Mouse (Mus musculus) mesoderm, embryonic 11.5 days (tissue): ENCODE results near the gene Cav1.

Source experiments
- DNase-seq: peaks from one replicate; pipeline ENCODE4 v3.0.0-alpha.2; 2012; ENCODE audit warnings: low read depth, low spot score

Cav1 gene

GRCm38 (mm10) chr6:17305954-17306601 lies at the start of gene Cav1:
Gene Cav1, plus strand, starts transcription at chr6:17306335.
- peak; percentile 70 for DNase-seq

DNA sequence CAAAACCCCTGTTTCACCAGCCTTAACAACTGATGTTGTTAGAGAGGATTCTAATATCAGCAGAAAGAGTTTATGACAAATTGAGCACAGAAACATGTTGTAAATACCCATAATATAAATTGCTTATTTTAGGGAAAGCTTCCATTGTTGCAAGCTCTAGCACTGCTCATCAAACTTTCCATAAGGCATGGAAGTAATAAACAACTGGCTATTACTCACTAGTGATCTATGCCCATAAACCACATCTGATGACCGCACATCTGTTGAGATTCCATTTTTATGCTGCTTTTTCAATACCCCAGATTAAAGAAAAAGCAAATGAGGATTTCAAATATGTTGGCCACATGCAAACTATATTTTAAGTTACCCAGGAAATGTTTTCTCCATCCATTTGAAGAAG lies 48.0 kb upstream of the Cav1 start:
- no peak for DNase-seq

DNA sequence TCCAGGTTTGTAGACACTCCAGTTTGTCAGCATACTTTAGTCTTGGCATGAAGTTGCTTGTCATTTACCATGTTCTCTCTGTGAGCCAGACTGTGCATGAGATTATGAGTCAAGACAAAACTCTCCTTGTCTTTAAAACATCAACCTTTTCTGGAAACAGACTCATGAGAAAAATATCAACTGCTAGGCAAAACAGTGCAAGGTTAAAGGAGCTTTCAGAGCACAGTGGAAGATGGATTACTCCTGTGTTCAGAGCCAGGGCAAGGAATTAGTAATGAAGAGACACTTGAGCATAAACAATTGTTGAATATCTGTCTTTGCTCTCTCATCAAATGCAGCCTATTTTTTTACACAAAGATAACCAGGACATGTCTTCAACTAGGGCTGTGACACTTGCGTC lies 47.2 kb upstream of the Cav1 start:
- DNase-seq: no peak

DNA sequence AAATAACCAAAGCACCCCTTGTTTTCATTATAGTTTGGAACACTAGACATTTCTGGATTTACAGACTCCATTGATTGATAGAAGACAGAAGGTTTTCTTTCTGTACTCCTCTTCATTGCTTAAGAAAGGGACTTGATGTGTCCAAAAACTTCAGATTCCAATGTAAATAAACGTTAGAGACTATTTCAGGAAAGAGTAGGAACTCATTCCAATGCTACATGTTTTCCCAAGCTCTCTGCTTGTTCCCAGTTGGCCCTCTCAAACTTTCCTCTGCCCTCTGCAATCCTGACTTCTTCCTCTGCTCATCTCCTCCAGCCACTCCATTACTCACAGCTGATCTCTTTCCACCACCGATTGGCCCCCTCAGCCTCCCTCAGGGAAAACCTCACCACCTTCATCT lies 43.3 kb upstream of the Cav1 start:
- no peak for DNase-seq

DNA sequence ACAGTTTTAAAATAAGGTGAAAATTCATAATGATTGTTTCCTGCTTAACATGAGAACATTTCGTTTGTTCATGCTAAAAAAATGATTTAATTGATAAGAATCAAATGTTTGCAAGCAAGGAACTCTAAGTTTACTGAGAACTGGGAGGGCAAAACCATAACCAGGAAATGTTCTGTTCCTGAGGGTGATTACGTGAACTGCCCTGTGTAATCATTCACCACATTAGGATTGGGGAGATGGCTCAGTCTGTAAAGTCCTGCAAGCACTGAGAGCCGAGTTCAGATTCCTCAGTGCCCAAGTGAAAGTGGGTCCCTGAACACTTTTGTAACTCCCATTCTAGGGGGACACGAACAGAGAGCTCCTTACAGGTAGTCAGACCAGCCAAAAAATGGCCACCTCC lies 41.1 kb upstream of the Cav1 start:
- DNase-seq: no peak

DNA sequence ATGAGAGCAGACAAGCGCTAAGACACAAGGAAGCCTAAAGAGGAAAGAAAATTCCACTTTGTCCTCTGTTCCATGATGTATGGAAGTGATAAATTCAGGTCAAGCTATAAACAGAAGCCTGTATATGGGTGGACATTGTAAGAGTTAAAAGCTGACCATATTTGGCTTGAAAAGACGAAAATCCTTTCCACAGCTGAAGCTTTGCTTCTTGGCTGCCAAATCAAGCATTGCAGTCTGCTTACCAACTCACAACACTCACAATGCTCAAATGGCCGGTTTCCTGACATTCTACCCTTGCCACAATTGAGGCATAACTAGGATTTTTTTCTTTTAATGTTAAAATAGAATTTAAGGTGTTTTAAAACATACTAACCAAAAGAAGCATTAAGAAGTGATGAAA lies 39.7 kb upstream of the Cav1 start:
- no peak for DNase-seq

DNA sequence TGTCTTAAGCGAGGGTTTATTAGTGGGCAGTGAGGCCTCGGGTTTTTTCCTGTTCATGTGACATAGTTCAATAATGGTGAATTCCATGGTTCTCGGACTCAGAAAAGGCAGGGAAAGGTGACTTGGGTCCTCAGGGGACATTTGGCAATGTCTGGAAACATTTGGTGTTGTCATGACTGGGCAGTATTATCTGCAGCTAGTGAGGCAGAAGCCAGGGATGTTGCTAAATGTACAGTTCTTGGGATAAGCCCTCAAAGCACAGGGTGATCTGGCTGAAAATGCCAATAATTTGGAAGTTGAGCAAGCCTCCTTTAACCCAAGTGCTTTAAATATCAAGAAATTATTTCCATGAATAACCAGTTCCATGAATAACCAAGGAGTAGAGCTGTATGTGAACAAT lies 27.8 kb upstream of the Cav1 start:
- no peak for DNase-seq

GRCm38 (mm10) chr6:17280939-17281756 lies 25.0 kb upstream of the Cav1 start, which contains the start of gene Cav2:
Gene Cav2, plus strand, starts transcription at chr6:17281185.
- DNase-seq: peak; percentile 37

- DNase-seq: peak; percentile 5
These were observed 24.4 kb upstream of the Cav1 start for GRCm38 (mm10) chr6:17281757-17282092.

GRCm38 (mm10) chr6:17282159-17282558 lies 24.0 kb upstream of the Cav1 start:
- DNase-seq: no peak

DNA sequence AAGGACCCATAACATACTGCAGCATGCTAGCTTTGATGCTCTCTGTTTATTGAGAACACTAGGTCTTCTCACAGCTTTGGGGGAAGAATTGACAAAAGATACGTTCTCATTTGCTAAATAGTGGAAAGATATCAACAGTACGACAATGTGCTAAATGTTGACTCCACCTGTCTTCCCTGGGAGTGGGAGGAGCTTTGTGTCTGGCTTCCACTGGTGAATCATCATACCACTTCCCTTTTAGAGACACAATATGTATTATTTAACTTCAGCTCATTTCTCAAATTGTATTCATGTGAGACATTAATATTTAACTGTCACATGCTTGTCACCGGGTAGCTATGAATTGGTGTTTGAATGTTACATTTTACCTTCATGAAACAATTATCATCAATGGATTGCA lies 22.3 kb upstream of the Cav1 start:
- no peak for DNase-seq

DNA sequence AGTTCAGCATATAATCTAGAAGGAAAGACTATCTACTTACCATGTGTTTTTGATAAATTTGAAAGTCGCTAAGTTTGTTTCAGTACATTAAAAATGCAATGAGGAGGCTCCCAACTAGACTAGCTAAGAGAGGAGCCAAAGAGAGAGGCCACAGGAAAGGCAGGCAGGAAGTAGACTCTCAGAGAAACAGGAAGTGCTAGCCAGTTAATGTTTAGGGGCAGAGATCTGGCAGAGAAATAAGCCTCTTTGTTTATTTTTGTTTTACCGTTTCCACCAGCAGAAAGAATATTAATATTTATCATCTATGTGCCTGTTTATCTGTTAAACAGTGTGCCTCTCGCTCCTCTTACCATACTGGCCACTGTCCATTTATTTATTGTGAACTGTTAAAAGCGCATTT lies 19.8 kb upstream of the Cav1 start:
- no peak for DNase-seq

DNA sequence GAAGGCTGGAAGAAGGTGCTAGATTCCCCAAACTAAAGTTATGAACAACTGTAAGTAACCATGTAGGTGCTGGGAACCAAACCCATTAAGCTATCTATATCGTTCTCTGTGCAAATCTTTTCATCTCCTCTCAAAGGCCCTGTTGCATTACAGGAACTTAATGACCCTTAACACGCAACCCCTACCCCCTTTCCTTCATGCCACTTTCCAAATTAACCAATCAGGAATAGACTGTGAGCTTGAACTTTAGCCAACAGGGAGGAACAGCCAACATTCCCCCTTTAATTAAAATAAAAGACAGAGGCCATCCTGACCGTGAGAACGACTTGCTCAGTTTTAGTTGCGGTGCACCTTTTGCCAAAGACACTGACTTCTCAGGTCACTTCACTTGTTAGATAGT lies 11.0 kb upstream of the Cav1 start:
- DNase-seq: no peak

DNA sequence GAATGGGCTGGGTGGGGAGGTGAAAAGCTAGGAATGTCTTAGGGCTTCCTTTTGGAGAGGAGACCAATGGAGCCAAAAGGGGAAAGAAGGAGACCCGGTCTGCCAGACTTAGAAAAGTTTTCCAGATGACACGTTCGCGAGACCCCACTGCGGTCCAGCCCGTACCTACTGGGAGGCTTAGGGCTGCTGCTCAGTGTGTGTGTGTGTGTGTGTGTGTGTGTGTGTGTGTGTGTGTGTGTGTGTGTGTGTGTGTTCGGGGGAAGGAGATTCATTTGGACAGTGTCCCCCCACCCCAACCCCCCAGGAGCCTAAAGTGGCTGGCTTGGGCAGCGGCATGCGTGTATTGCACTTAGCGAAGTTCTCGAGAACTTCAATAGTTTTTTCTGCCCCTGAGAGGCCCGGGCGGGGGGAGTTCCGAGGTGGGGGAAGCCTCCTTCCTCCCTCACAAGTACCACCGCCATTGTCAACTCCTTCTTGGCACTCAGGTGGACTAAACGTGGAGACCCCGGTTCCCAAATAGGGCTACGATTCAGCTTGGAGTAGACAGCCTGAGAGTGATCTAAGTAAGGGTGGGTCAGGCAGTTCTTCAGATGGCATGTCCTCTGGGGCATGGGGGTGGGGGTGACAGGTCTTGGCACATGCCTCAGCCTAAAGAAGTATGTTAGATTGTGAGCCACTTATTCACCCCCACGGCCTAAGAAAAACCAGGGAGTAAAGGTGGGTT lies 629 bp downstream of the Cav1 start:
- DNase-seq: no peak

DNA sequence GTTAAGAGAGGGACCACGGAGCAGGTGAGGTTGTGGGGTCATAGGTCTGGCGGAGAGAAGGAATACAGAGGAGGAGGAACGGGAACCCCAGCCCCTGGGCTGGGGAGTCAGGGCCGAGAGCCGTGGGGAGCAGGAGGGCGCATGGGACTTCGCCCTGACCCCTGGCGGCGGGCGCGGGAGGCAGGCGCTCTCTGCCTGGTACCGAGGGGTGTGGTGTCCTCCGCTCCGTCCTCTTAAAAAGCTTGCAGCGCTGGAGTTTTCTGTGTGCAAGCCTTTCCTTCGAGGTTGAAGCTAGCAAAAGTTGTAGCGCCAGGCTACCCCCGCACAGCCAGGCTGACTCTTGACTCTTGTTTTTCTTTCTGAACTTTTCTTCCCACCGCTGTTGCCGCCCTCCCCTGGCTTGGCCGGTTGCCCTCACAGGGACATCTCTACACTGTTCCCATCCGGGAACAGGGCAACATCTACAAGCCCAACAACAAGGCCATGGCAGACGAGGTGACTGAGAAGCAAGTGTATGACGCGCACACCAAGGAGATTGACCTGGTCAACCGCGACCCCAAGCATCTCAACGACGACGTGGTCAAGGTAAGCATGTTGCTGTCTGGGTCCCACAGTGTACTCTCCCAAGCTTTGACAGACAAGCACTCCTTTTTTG lies 1.5 kb downstream of the Cav1 start:
- peak; percentile 69 for DNase-seq

GRCm38 (mm10) chr6:17308661-17309060 lies 2.5 kb downstream of the Cav1 start:
- DNase-seq: no peak

- DNase-seq: no peak
These were observed 3.1 kb downstream of the Cav1 start for GRCm38 (mm10) chr6:17309260-17309659.

DNA sequence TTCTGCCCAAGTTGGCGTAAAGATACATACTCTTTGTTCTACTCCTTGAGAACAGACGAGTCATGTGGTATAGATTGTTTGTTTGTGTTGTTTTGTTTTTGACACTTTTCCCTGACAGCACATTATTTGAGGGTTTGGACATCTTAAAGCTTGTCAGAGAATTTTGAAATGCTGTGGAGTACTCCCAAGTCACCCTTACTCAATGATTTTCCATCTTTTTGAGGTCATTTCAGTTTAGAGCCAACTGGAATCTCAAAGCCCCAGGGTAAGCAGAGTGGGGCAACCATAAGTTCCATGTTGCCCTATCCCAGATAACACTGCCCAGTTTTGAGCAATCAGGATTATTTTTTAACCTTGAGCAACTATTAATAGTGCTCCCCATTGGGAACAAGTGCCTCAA lies 8.1 kb downstream of the Cav1 start:
- no peak for DNase-seq

DNA sequence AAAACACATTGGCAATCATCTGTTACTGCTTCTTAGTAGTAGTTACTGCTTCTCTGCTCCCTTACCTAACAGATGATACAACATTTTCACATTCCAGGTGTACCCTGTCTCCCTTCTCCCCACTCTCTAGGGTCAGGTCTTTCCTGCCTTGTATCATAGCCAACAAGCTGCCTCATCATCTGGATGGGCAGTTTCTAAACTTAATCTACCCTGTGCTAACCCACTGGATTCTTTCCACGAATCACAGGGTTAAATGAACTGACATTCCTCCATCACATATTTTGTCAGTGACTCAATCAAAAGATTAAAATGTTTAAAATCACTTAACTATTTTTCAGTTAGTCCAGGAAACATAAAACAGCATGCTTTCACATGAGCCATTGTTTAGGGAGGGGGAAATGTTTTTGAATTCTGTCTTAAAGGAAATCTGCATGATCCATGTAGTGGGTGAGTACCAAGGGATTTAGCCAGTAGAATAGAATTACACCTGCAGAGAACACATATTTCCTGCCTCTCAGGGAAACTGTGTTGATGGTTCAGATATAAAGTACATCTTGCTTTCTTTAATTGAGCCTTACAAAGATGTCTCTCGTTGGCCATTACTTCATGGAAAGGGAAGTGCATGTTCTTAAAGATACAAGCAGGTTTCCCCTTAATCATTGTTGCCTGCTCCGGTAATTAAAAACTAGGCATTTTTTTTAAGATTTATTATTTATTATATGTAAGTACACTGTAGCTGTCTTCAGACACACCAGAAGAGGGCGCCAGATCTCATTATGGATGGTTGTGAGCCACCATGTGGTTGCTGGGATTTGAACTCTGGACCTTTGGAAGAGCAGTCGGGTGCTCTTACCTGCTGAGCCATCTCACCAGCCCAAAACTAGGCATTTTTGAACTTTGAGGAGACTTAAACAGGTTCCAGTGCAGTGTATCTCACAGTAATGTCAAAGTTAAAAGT lies 8.8 kb downstream of the Cav1 start:
- no peak for DNase-seq

GRCm38 (mm10) chr6:17316294-17317166 lies 10.4 kb downstream of the Cav1 start:
- no peak for DNase-seq
